In the genomic region with DNA sequence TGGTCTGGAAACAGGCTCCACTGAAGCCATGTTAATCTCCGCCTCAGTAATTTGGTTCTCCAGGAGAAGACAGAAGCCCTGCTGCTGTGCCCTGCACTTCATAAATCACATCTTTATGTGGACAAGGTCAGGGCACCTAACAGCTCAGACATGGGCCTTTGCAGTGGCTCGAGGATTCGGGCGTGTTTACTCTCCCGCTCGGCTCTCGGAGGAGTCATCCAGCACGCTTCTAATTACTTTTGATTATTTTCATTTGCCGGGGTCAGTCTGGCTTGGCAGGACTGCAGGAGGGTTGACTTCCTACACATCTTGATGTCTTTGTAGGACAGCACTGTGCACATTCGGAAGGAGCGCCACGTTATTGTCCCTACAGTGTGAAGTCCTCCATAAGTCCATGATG, we compare ENCODE assay signal across 10 mouse cellular contexts.
DNase-seq lines count a peak whose midpoint lies in the region; ATAC-seq and TF ChIP-seq lines count a peak whose summit lies in the region.
"Had no signal": no experiment of that assay in that cellular context is flagged by ENCODE, and none has a peak within 500 bp of the region (broad histone marks: within the 10 kb centered on the region; RNA-seq: fewer than 3 reads in every experiment).

No protein-coding gene starts in this region.

- no peak for ATAC-seq in hindbrain, embryonic 13.5 days (ENCODE audit: low FRiP score)
- ATAC-seq in lung, postnatal 0 days = no peak
- ATAC-seq in kidney, postnatal 0 days (replicated peaks; ENCODE audit: low FRiP score, low read depth) = peak; percentile 86
- ATAC-seq in neural tube, embryonic 15.5 days (ENCODE audit: low FRiP score) = no peak
- no peak for ATAC-seq in monocyte, adult 5-6 weeks (replicated peaks; ENCODE audit: insufficient number of reproducible peaks, low FRiP score, low TSS enrichment, poor library complexity, severe bottlenecking)

- H3K36me3 ChIP-seq in hindbrain, embryonic 10.5 days = no peaks in the 10 kb centered on the region
- H3K36me3 ChIP-seq in hindbrain, embryonic 13.5 days = no peaks in the 10 kb centered on the region
- H3K36me3 ChIP-seq in lung, postnatal 0 days (ENCODE audit: insufficient read depth, low read length) = no peaks in the 10 kb centered on the region
- no peaks in the 10 kb centered on the region for H3K36me3 ChIP-seq in kidney, postnatal 0 days (ENCODE audit: insufficient read depth, low read length)
- H3K36me3 ChIP-seq in neural tube, embryonic 15.5 days = no peaks in the 10 kb centered on the region
- H3K36me3 ChIP-seq: hindbrain, embryonic 15.5 days had no signal

- 38% methylated on average over 12 of the region's 12 CpGs for WGBS in hindbrain, embryonic 10.5 days
- 25% methylated on average over 12 of the region's 12 CpGs for WGBS in hindbrain, embryonic 13.5 days
- WGBS in lung, postnatal 0 days = 17% methylated on average over 12 of the region's 12 CpGs
- 7% methylated on average over 12 of the region's 12 CpGs for WGBS in kidney, postnatal 0 days
- 15% methylated on average over 12 of the region's 12 CpGs for WGBS in neural tube, embryonic 15.5 days

- DNase-seq in hindbrain, embryonic 10.5 days (ENCODE audit: low spot score) = peak; percentile 50
- no peak for DNase-seq in lung, postnatal 0 days (ENCODE audit: low spot score)
- no peak for DNase-seq in lung, postnatal 25 days (ENCODE audit: low spot score)
- DNase-seq in kidney, postnatal 0 days (ENCODE audit: low spot score) = peak; percentile 90
- DNase-seq in layer of hippocampus, adult 9-11 months = no peak

- no peak overlapping the region for H3K9ac ChIP-seq in hindbrain, embryonic 13.5 days
- H3K9ac ChIP-seq in lung, postnatal 0 days (replicated peaks; ENCODE audit: low read depth) = no peak overlapping the region
- H3K9ac ChIP-seq in kidney, postnatal 0 days (ENCODE audit: low read depth, low read length) = no peak overlapping the region
- no peak overlapping the region for H3K9ac ChIP-seq in neural tube, embryonic 15.5 days (replicated peaks)
- H3K9ac ChIP-seq: hindbrain, embryonic 15.5 days had no signal

- H3K4me2 ChIP-seq in hindbrain, embryonic 13.5 days = no peak overlapping the region
- 0 out of 2 replicates have a peak overlapping the region, but pooled peaks have one; percentile 27 for H3K4me2 ChIP-seq in lung, postnatal 0 days (replicated peaks; ENCODE audit: low read depth, low read length)
- peak overlapping the region; percentile 30 for H3K4me2 ChIP-seq in kidney, postnatal 0 days (ENCODE audit: low read length)
- H3K4me2 ChIP-seq in neural tube, embryonic 15.5 days = 0 out of 2 replicates have a peak overlapping the region, but pooled peaks have one; percentile 2
- H3K4me2 ChIP-seq: hindbrain, embryonic 15.5 days had no signal

- peaks cover 13% of the 10 kb centered on the region; the same call in 1 of the 2 replicates for H3K27me3 ChIP-seq in hindbrain, embryonic 10.5 days (ENCODE audit: insufficient read depth, poor library complexity, severe bottlenecking)
- peaks cover 29% of the 10 kb centered on the region; the same call in 1 of the 2 replicates for H3K27me3 ChIP-seq in hindbrain, embryonic 13.5 days
- H3K27me3 ChIP-seq in lung, postnatal 0 days (replicated peaks; ENCODE audit: insufficient read depth, low read length) = no peaks in the 10 kb centered on the region
- H3K27me3 ChIP-seq in kidney, postnatal 0 days (ENCODE audit: insufficient read depth, low read length) = no peaks in the 10 kb centered on the region
- peaks cover 22% of the 10 kb centered on the region for H3K27me3 ChIP-seq in neural tube, embryonic 15.5 days (replicated peaks)

- TF ChIP-seq CTCF in lung, postnatal 0 days (IDR thresholded peaks at IDR 0.05) = no peak
- no peak for TF ChIP-seq CTCF in kidney, postnatal 0 days (IDR thresholded peaks at IDR 0.05; ENCODE audit: low read depth)

- no peak overlapping the region for H3K4me3 ChIP-seq in hindbrain, embryonic 10.5 days
- H3K4me3 ChIP-seq in hindbrain, embryonic 13.5 days = no peak overlapping the region
- H3K4me3 ChIP-seq in lung, postnatal 0 days (ENCODE audit: low read depth, low read length) = no peak overlapping the region
- H3K4me3 ChIP-seq in kidney, postnatal 0 days (replicated peaks; ENCODE audit: low read depth, low read length) = no peak overlapping the region
- H3K4me3 ChIP-seq in neural tube, embryonic 15.5 days (replicated peaks) = no peak overlapping the region
- H3K4me3 ChIP-seq: hindbrain, embryonic 15.5 days; layer of hippocampus, adult 2 months had no signal

- peaks cover 21% of the 10 kb centered on the region for H3K4me1 ChIP-seq in hindbrain, embryonic 10.5 days (replicated peaks)
- H3K4me1 ChIP-seq in hindbrain, embryonic 13.5 days (replicated peaks) = peaks cover 5% of the 10 kb centered on the region
- H3K4me1 ChIP-seq in lung, postnatal 0 days (ENCODE audit: insufficient read depth, low read depth, low read length) = no peaks in the 10 kb centered on the region
- H3K4me1 ChIP-seq in kidney, postnatal 0 days (replicated peaks; ENCODE audit: insufficient read depth, low read length) = peaks cover 6% of the 10 kb centered on the region; the same call in 1 of the 2 replicates
- H3K4me1 ChIP-seq in neural tube, embryonic 15.5 days = 0 out of 2 replicates have a peak, but pooled peaks cover 4% of the 10 kb centered on the region

- no peak for TF ChIP-seq EP300 in lung, postnatal 0 days (IDR thresholded peaks at IDR 0.05)

- H3K9me3 ChIP-seq in hindbrain, embryonic 10.5 days = no peaks in the 10 kb centered on the region
- no peaks in the 10 kb centered on the region for H3K9me3 ChIP-seq in hindbrain, embryonic 13.5 days
- no peaks in the 10 kb centered on the region for H3K9me3 ChIP-seq in lung, postnatal 0 days (ENCODE audit: low read length)
- no peaks in the 10 kb centered on the region for H3K9me3 ChIP-seq in kidney, postnatal 0 days (replicated peaks; ENCODE audit: low read length)
- H3K9me3 ChIP-seq in neural tube, embryonic 15.5 days (replicated peaks) = no peaks in the 10 kb centered on the region
- H3K9me3 ChIP-seq: hindbrain, embryonic 15.5 days had no signal

- H3K27ac ChIP-seq in hindbrain, embryonic 10.5 days = no peak overlapping the region; the same call in 1 of the 2 replicates
- H3K27ac ChIP-seq in hindbrain, embryonic 13.5 days = no peak overlapping the region
- H3K27ac ChIP-seq in lung, postnatal 0 days (ENCODE audit: low read length) = peak overlapping the region; percentile 72; the same call in 1 of the 2 replicates
- peak overlapping the region; percentile 9; the same call in 1 of the 2 replicates for H3K27ac ChIP-seq in kidney, postnatal 0 days
- H3K27ac ChIP-seq in neural tube, embryonic 15.5 days (replicated peaks) = no peak overlapping the region
- H3K27ac ChIP-seq: hindbrain, embryonic 15.5 days; layer of hippocampus, adult 2 months had no signal

Comparison
In these comparisons a context has a peak if more than half of its experiments do, and no peak if none do; other contexts are left out.
1. DNase-seq: peak in hindbrain, embryonic 10.5 days (single experiment) and kidney, postnatal 0 days (single experiment); none in lung, postnatal 0 days (single experiment), lung, postnatal 25 days (single experiment) and layer of hippocampus, adult 9-11 months (single experiment).
2. H3K27ac ChIP-seq: peak in lung, postnatal 0 days (single experiment) and kidney, postnatal 0 days (single experiment); none in hindbrain, embryonic 10.5 days (single experiment), hindbrain, embryonic 13.5 days (single experiment) and neural tube, embryonic 15.5 days (single experiment).